Mouse (Mus musculus) E14TG2a.4 (cell line): Measurements from ENCODE around the gene Aaas.
A peak's percentile ranks its signal among the peaks of the same experiment; 100 is the strongest.

Source experiments
- H3K27me3 ChIP-seq: 2 replicates; pipeline ENCODE4 v1.6.1; 2014; ENCODE audit warnings: low read length, control low read depth; ENCODE audit not compliant: insufficient read depth
- H3K36me3 ChIP-seq: 2 replicates; pipeline ENCODE4 v1.6.1; 2014; ENCODE audit warnings: low read length, control low read depth; ENCODE audit not compliant: insufficient read depth
- H3K4me1 ChIP-seq: replicated peaks from 2 replicates; pipeline ENCODE4 v1.6.1; 2014; ENCODE audit warnings: low read depth, low read length, control low read depth
- H3K4me3 ChIP-seq: replicated peaks from 2 replicates; pipeline ENCODE4 v1.5.1; 2014; ENCODE audit warnings: mild to moderate bottlenecking, low read length
- H3K9me3 ChIP-seq: 2 replicates; pipeline ENCODE4 v1.6.1; 2014; ENCODE audit warnings: low read length, control low read depth
- CTCF ChIP-seq: conservative IDR thresholded peaks from 2 replicates; pipeline ENCODE4 v1.5.1; 2014; ENCODE audit warnings: low read length
- NANOG ChIP-seq: IDR thresholded peaks from 2 replicates; pipeline ENCODE4 v1.6.1; 2014; ENCODE audit warnings: borderline replicate concordance, low read length, mixed read lengths
- POU5F1 ChIP-seq: IDR thresholded peaks from 2 replicates; pipeline ENCODE4 v1.6.1; 2014; ENCODE audit warnings: low read length, borderline replicate concordance

Gene Aaas

GRCm38 (mm10) chr15:102366238-102366637 is 15.7 kb upstream of the Aaas start:
- no peaks in the 10 kb centered on the region for H3K9me3 ChIP-seq
- no peak for TF ChIP-seq NANOG
- no peak for TF ChIP-seq POU5F1
- TF ChIP-seq CTCF = no peak

GRCm38 (mm10) chr15:102364678-102365077 is 14.1 kb upstream of the Aaas start:
- peaks cover 88% of the 10 kb centered on the region for H3K27me3 ChIP-seq
- no peak for TF ChIP-seq CTCF
- TF ChIP-seq POU5F1 = no peak
- no peak for TF ChIP-seq NANOG
- no peaks in the 10 kb centered on the region for H3K36me3 ChIP-seq
- no peak overlapping the region for H3K4me3 ChIP-seq
- H3K4me1 ChIP-seq = peaks cover 24% of the 10 kb centered on the region
- no peaks in the 10 kb centered on the region for H3K9me3 ChIP-seq

More at GRCm38 (mm10) chr15:102366238-102366637, 15.7 kb upstream of the Aaas start:
- Histone ChIP-seq H3K4me3 (peak overlapping the region; percentile 26; the same call in 1 of the 2 replicates), H3K27me3 (peaks cover 92% of the 10 kb centered on the region), H3K36me3 (no peaks in the 10 kb centered on the region), H3K4me1 (peaks cover 40% of the 10 kb centered on the region)

GRCm38 (mm10) chr15:102362648-102363047 is 12.1 kb upstream of the Aaas start:
- peaks cover 41% of the 10 kb centered on the region for H3K4me1 ChIP-seq
- no peak overlapping the region for H3K4me3 ChIP-seq
- H3K27me3 ChIP-seq = peaks cover 91% of the 10 kb centered on the region
- TF ChIP-seq POU5F1 (no peak), CTCF (no peak), NANOG (no peak)
- no peaks in the 10 kb centered on the region for H3K36me3 ChIP-seq
- no peaks in the 10 kb centered on the region for H3K9me3 ChIP-seq

GRCm38 (mm10) chr15:102358834-102359233 is 8.3 kb upstream of the Aaas start:
- Histone ChIP-seq H3K36me3 (no peaks in the 10 kb centered on the region), H3K4me3 (peak overlapping the region; percentile 78), H3K4me1 (peaks cover 45% of the 10 kb centered on the region), H3K27me3 (peaks cover 84% of the 10 kb centered on the region), H3K9me3 (no peaks in the 10 kb centered on the region)
- TF ChIP-seq NANOG (no peak), POU5F1 (no peak), CTCF (no peak)

- TF ChIP-seq CTCF = no peak
- TF ChIP-seq POU5F1 = no peak
- peak; percentile 30; the same call in 1 of the 2 replicates for TF ChIP-seq NANOG
- peak overlapping the region; percentile 78 for H3K4me3 ChIP-seq
- peaks cover 82% of the 10 kb centered on the region for H3K27me3 ChIP-seq
- H3K4me1 ChIP-seq = peaks cover 45% of the 10 kb centered on the region
- no peaks in the 10 kb centered on the region for H3K36me3 ChIP-seq
- no peaks in the 10 kb centered on the region for H3K9me3 ChIP-seq
Measured at GRCm38 (mm10) chr15:102358126-102358525, 7.6 kb upstream of the Aaas start.

- Histone ChIP-seq H3K4me1 (peaks cover 39% of the 10 kb centered on the region), H3K36me3 (no peaks in the 10 kb centered on the region), H3K4me3 (peak overlapping the region; percentile 83), H3K27me3 (peaks cover 70% of the 10 kb centered on the region), H3K9me3 (no peaks in the 10 kb centered on the region)
- no peak for TF ChIP-seq CTCF
- TF ChIP-seq NANOG = no peak
- no peak for TF ChIP-seq POU5F1
Measured at GRCm38 (mm10) chr15:102356501-102357325, 6.1 kb upstream of the Aaas start.

- no peaks in the 10 kb centered on the region for H3K9me3 ChIP-seq
- peaks cover 44% of the 10 kb centered on the region for H3K4me1 ChIP-seq
- H3K4me3 ChIP-seq = peak overlapping the region; percentile 83
- H3K36me3 ChIP-seq = no peaks in the 10 kb centered on the region
- peaks cover 65% of the 10 kb centered on the region for H3K27me3 ChIP-seq
- TF ChIP-seq CTCF (no peak), NANOG (no peak), POU5F1 (no peak)
Measured at GRCm38 (mm10) chr15:102355871-102356441, 5.4 kb upstream of the Aaas start.

GRCm38 (mm10) chr15:102355134-102355870 is 4.7 kb upstream of the Aaas start:
- TF ChIP-seq CTCF (no peak), NANOG (no peak), POU5F1 (no peak)
- Histone ChIP-seq H3K4me3 (peak overlapping the region; percentile 83), H3K36me3 (no peaks in the 10 kb centered on the region), H3K9me3 (no peaks in the 10 kb centered on the region), H3K4me1 (peaks cover 46% of the 10 kb centered on the region), H3K27me3 (peaks cover 61% of the 10 kb centered on the region)
